Mouse (Mus musculus): ENCODE data around the gene Trip11.

- no peak for TF ChIP-seq CTCF (IDR thresholded peaks at IDR 0.05; ENCODE audit: low read depth)
- TF ChIP-seq EP300 (IDR thresholded peaks at IDR 0.05; ENCODE audit: low read depth), result no peak
Observed at GRCm38 (mm10) chr12:101810515-101810914, 102.6 kb downstream of the Trip11 start.

Measured in liver, embryonic 14.5 days (tissue).